Mouse (Mus musculus) naive thymus-derived CD4-positive, alpha-beta T cell, adult 2 months (primary cell): ENCODE data around the gene Snx29.

Experiments used
- DNase-seq: peaks from one replicate; pipeline ENCODE4 v3.0.0-alpha.2; 2011; ENCODE audit warnings: low read depth

Gene Snx29

GRCm38 (mm10) chr16:11596599-11596998, 273.9 kb downstream of the Snx29 start:
- no peak for DNase-seq

GRCm38 (mm10) chr16:11597769-11598168, 275.1 kb downstream of the Snx29 start:
- no peak for DNase-seq

GRCm38 (mm10) chr16:11599523-11599922, 276.8 kb downstream of the Snx29 start:
- DNase-seq: no peak

GRCm38 (mm10) chr16:11601336-11602082, 278.8 kb downstream of the Snx29 start:
- no peak for DNase-seq

GRCm38 (mm10) chr16:11603667-11604422, 281.1 kb downstream of the Snx29 start:
- DNase-seq: peak; percentile 56

- no peak for DNase-seq
Observed at GRCm38 (mm10) chr16:11612526-11613126, 289.9 kb downstream of the Snx29 start.

GRCm38 (mm10) chr16:11614401-11615014, 291.8 kb downstream of the Snx29 start:
- DNase-seq: no peak

- DNase-seq: no peak
Observed at GRCm38 (mm10) chr16:11615633-11616032, 292.9 kb downstream of the Snx29 start.

- no peak for DNase-seq
Observed at GRCm38 (mm10) chr16:11619951-11620350, 297.2 kb downstream of the Snx29 start.

- no peak for DNase-seq
Observed at GRCm38 (mm10) chr16:11621042-11621441, 298.3 kb downstream of the Snx29 start.

GRCm38 (mm10) chr16:11621664-11622063, 299.0 kb downstream of the Snx29 start:
- no peak for DNase-seq

GRCm38 (mm10) chr16:11623032-11623431, 300.3 kb downstream of the Snx29 start:
- DNase-seq: no peak

- no peak for DNase-seq
Observed at GRCm38 (mm10) chr16:11624121-11624520, 301.4 kb downstream of the Snx29 start.

GRCm38 (mm10) chr16:11626004-11626481, 303.3 kb downstream of the Snx29 start:
- DNase-seq: no peak

GRCm38 (mm10) chr16:11626616-11627015, 303.9 kb downstream of the Snx29 start:
- DNase-seq: no peak

- DNase-seq: no peak
Observed at GRCm38 (mm10) chr16:11627866-11628638, 305.3 kb downstream of the Snx29 start.

GRCm38 (mm10) chr16:11629704-11630103, 307.0 kb downstream of the Snx29 start:
- DNase-seq: no peak

- DNase-seq: no peak
Observed at GRCm38 (mm10) chr16:11630489-11630888, 307.8 kb downstream of the Snx29 start.

- DNase-seq: peak; percentile 19
Observed at GRCm38 (mm10) chr16:11632205-11632747, 309.6 kb downstream of the Snx29 start.

- no peak for DNase-seq
Observed at GRCm38 (mm10) chr16:11636196-11636733, 313.6 kb downstream of the Snx29 start.

- DNase-seq: no peak
Observed at GRCm38 (mm10) chr16:11636902-11637301, 314.2 kb downstream of the Snx29 start.
